Mouse (Mus musculus) ES-Bruce4 (cell line): ENCODE data around the gene Il12rb1. TPM values are rescaled to one million over a fixed set of nuclear protein-coding genes. Genes with fewer than 3 reads are reported as not detected.

ENCODE experiments used
- H3K27ac ChIP-seq: 2 replicates; pipeline ENCODE4 v1.5.1; 2012; ENCODE audit warnings: low read length, inconsistent platforms; ENCODE audit not compliant: insufficient read depth
- H3K27me3 ChIP-seq: 2 replicates; pipeline ENCODE4 v1.6.1; 2012; ENCODE audit warnings: mild to moderate bottlenecking, low read length, inconsistent platforms; ENCODE audit not compliant: control insufficient read depth, poor library complexity, insufficient read depth, severe bottlenecking
- H3K36me3 ChIP-seq: 2 replicates; pipeline ENCODE4 v1.6.1; 2012; ENCODE audit warnings: inconsistent platforms, mild to moderate bottlenecking, low read length, moderate library complexity; ENCODE audit not compliant: control insufficient read depth, poor library complexity, insufficient read depth, severe bottlenecking
- H3K4me1 ChIP-seq: one replicate; pipeline ENCODE4 v1.8.1; 2011; ENCODE audit warnings: low read length; ENCODE audit not compliant: control insufficient read depth, insufficient read depth
- H3K4me3 ChIP-seq: 2 replicates; pipeline ENCODE4 v1.5.1; 2011; ENCODE audit warnings: low read depth, mild to moderate bottlenecking, low read length
- H3K9ac ChIP-seq: 2 replicates; pipeline ENCODE4 v1.6.1; 2012; ENCODE audit warnings: low read depth, mild to moderate bottlenecking, inconsistent platforms; ENCODE audit not compliant: poor library complexity, severe bottlenecking
- H3K9me3 ChIP-seq: replicated peaks from 2 replicates; pipeline ENCODE4 v1.6.1; 2012; ENCODE audit warnings: mild to moderate bottlenecking, low read length, inconsistent platforms; ENCODE audit not compliant: control insufficient read depth, poor library complexity, insufficient read depth, severe bottlenecking
- CTCF ChIP-seq: IDR thresholded peaks from one replicate; pipeline ENCODE4 v1.8.1; 2011; ENCODE audit warnings: low read depth, low read length
- EP300 ChIP-seq: IDR thresholded peaks from 2 replicates; pipeline ENCODE4 v1.6.1; 2011; ENCODE audit warnings: low read depth, low read length; ENCODE audit not compliant: insufficient read depth
- POLR2A ChIP-seq: IDR thresholded peaks from one replicate; pipeline ENCODE4 v1.8.1; 2011; ENCODE audit warnings: low read length; ENCODE audit not compliant: insufficient read depth
- polyA plus RNA-seq: library from polyadenylated mRNA; stranded (reverse); fragments of >200 nt; gene quantifications from 2 replicates; pipeline ENCODE4 v1.2.4, GENCODE M21; 2011; ENCODE audit warnings: low read depth; ENCODE audit not compliant: missing spikeins, insufficient read depth, insufficient read length

The Il12rb1 gene
- polyA plus RNA-seq, 1 experiment, result 2.0 TPM

DNA sequence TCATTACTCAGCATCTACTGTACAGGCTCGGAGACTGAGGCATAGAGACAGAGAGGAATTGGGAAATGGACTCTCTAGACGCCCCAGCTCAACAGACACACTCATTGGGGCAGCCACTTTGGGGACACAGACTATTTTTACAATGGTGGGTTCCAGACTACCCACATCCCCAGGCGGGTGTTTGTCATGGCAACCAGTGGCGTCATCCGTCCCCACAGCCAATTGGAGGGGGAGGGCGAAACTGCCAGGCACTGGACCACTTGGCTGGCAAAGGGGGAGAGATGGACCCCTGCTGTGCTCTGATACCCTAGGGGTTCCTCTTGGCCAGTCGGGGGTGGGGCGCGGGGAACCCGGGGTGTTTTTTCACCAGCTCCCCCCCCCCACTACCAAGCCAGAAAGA is 7.6 kb upstream of the Il12rb1 start:
- no peak overlapping the region for H3K27ac ChIP-seq
- H3K9ac ChIP-seq, result no peak overlapping the region
- H3K9me3 ChIP-seq, result no peaks in the 10 kb centered on the region
- peaks cover 4% of the 10 kb centered on the region for H3K4me1 ChIP-seq
- no peaks in the 10 kb centered on the region for H3K27me3 ChIP-seq
- no peak overlapping the region for H3K4me3 ChIP-seq
- no peak for TF ChIP-seq CTCF
- no peak for TF ChIP-seq POLR2A
- no peak for TF ChIP-seq EP300
- H3K36me3 ChIP-seq, result no peaks in the 10 kb centered on the region

DNA sequence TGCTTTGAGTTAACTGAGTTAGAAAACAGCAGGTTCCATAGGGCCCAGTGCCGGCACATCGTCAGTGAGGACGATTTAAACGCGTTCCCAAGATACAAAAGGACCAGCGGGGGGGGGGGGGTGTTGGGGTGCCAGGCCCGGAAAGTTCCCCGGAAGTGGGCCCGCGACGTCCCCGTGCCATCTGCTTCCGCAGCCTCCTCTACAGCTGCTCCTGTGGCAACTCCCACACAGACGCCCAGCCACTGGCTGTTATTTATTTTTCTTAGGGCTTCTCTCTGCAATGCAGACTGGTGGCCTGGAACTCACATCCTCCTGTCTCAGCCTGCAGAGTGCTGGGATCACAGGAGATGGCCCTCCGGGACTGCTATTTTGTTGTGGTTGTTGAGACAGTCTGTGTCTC is 7.1 kb upstream of the Il12rb1 start:
- Histone ChIP-seq H3K4me3 (no peak overlapping the region), H3K9ac (no peak overlapping the region), H3K27ac (no peak overlapping the region), H3K27me3 (no peaks in the 10 kb centered on the region), H3K36me3 (no peaks in the 10 kb centered on the region), H3K9me3 (no peaks in the 10 kb centered on the region), H3K4me1 (peaks cover 4% of the 10 kb centered on the region)
- TF ChIP-seq CTCF (no peak), POLR2A (no peak), EP300 (no peak)

DNA sequence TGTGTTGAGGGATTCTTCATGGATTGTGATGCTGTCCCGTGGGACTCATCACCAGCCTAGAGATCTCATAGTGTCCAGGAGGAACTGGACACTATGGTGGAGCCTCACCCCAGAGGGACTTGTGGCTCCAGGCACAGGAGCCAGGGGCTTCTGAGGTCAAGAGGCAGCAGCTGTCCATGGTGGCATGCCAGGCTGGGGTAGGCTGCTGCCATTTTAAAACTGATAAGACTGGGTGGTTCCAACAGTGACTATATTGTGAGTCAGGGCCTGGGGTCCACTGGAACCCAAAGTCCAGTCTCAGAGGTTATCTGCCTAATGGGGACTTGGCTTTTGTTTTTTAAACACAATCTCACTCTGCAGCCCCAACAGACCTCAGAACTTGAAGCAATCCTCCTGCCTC is 6.4 kb upstream of the Il12rb1 start:
- Histone ChIP-seq H3K27ac (no peak overlapping the region), H3K9me3 (no peaks in the 10 kb centered on the region), H3K9ac (no peak overlapping the region), H3K4me3 (no peak overlapping the region), H3K27me3 (no peaks in the 10 kb centered on the region), H3K36me3 (no peaks in the 10 kb centered on the region), H3K4me1 (peaks cover 4% of the 10 kb centered on the region)
- no peak for TF ChIP-seq POLR2A
- no peak for TF ChIP-seq EP300
- no peak for TF ChIP-seq CTCF

DNA sequence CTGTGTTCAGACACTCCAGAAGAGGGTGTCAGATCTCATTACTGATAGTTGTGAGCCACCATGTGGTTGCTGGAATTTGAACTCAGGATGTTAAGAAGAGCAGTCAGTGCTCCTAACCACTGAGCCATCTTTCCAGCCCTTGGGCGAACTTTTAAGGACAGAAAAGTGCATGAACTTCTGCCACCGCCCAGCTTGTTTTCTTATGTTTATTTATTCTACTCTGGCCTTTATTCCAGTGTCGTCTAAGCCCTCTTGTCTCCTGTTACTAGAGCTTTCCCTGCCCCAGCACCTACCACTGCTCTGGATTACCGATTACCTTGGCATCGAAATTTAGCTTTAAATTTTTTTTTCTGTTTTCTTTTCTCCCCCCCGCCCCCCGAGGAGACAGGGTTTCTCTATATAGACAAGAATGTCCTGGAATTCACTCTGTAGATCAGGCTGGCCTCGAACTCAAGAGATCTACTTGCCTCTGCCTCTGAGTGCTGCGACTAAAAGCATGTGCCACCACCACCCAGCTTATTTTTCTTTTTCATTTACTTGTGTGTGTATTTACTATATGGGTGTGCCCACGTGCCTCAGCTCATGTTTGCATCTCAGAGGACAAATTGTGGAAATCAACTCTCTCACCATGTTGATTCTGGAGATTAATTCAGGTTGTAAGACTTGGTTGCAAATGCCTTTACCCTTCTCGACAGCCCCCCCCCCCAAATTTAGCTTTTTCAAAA is 5.3 kb upstream of the Il12rb1 start:
- peak overlapping the region; percentile 28; the same call in 1 of the 2 replicates for H3K27ac ChIP-seq
- no peak overlapping the region for H3K4me3 ChIP-seq
- H3K9ac ChIP-seq, result no peak overlapping the region
- no peaks in the 10 kb centered on the region for H3K9me3 ChIP-seq
- no peaks in the 10 kb centered on the region for H3K36me3 ChIP-seq
- H3K4me1 ChIP-seq, result peaks cover 4% of the 10 kb centered on the region
- TF ChIP-seq POLR2A (no peak), EP300 (no peak), CTCF (no peak)
- no peaks in the 10 kb centered on the region for H3K27me3 ChIP-seq

DNA sequence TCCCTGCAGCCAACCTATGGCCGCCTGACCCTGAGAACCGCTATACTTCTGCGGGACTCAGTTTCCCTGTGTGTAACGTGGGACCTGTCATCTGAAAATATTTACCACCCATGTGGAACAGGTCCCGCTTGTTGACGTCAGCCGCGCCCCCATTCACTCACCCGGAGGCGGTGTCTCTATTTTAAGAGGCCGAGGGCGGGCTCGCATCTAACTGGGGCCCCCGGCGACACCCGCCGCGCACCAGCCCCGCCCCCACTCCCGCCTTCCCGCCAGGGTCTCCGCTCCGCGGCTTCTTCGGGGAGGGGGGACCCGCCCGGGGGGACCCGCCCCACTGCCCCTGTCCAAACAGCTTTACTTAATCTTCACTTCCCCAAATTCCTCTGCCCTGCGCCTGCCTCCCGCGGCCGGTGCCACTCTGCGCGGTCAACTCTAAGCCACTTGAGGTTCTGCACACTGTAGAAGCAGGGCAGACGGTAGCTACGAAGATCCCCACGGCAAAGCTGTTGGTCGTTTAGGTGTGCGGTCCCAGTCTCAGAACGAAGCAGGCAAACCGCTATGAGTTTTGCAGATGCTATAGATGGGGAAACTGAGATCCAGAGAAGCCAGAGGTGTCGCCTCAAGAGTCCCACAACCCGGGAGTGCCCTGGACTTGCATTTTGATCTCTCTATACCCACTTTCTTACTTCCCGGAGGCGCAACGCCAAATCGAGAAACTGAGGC is 4.3 kb upstream of the Il12rb1 start:
- Histone ChIP-seq H3K9me3 (no peaks in the 10 kb centered on the region), H3K27ac (no peak overlapping the region; the same call in 1 of the 2 replicates), H3K36me3 (no peaks in the 10 kb centered on the region), H3K4me1 (peaks cover 4% of the 10 kb centered on the region), H3K27me3 (no peaks in the 10 kb centered on the region), H3K4me3 (peak overlapping the region; percentile 89), H3K9ac (peak overlapping the region; percentile 20)
- TF ChIP-seq EP300 (no peak), POLR2A (no peak), CTCF (no peak)
